Mouse (Mus musculus): ENCODE results near the gene Derl2. TPM values are rescaled to one million over a fixed set of nuclear protein-coding genes. Genes with fewer than 3 reads are reported as not detected.

Gene Derl2
- total and polyA plus RNA-seq, 2 experiments: 49.4 to 59.0 TPM

GRCm38 (mm10) chr11:70980232-70980631 is 39.4 kb downstream of the Derl2 start:
- Histone ChIP-seq H3K27me3 (ENCODE audit: control insufficient read depth, insufficient read depth, low read length) (no peaks in the 10 kb centered on the region), H3K9ac (ENCODE audit: low read depth, low read length) (no peak overlapping the region), H3K4me1 (ENCODE audit: control insufficient read depth, insufficient read depth, low read length) (peaks cover 8% of the 10 kb centered on the region; the same call in 1 of the 2 replicates), H3K36me3 (ENCODE audit: control insufficient read depth, insufficient read depth, low read length) (peaks cover 32% of the 10 kb centered on the region), H3K79me2 (ENCODE audit: control insufficient read depth, insufficient read depth, low read length) (peaks cover 6% of the 10 kb centered on the region; the same call in 1 of the 2 replicates), H3K4me3 (ENCODE audit: insufficient read depth, low read depth, low read length) (no peak overlapping the region), H3K27ac (replicated peaks; ENCODE audit: insufficient read depth, low read depth, low read length) (no peak overlapping the region)
- WGBS: 85% methylated on average over 6 of the region's 6 CpGs
- DNase-seq (ENCODE audit: extremely low read depth, low read depth, low spot score): no peak
- TF ChIP-seq CTCF (IDR thresholded peaks at IDR 0.05; ENCODE audit: low read depth, low read length): no peak
- TF ChIP-seq POLR2A (IDR thresholded peaks at IDR 0.05; ENCODE audit: extremely low read depth, insufficient read depth, low read length): no peak

GRCm38 (mm10) chr11:70977293-70977692 is 42.3 kb downstream of the Derl2 start:
- Histone ChIP-seq H3K27ac (replicated peaks; ENCODE audit: insufficient read depth, low read depth, low read length) (no peak overlapping the region), H3K36me3 (ENCODE audit: control insufficient read depth, insufficient read depth, low read length) (peaks cover 41% of the 10 kb centered on the region), H3K4me1 (ENCODE audit: control insufficient read depth, insufficient read depth, low read length) (peaks cover 11% of the 10 kb centered on the region), H3K27me3 (ENCODE audit: control insufficient read depth, insufficient read depth, low read length) (no peaks in the 10 kb centered on the region), H3K79me2 (ENCODE audit: control insufficient read depth, insufficient read depth, low read length) (0 out of 2 replicates have a peak, but pooled peaks cover 5% of the 10 kb centered on the region), H3K4me3 (ENCODE audit: insufficient read depth, low read depth, low read length) (no peak overlapping the region), H3K9ac (ENCODE audit: low read depth, low read length) (no peak overlapping the region)
- TF ChIP-seq CTCF (IDR thresholded peaks at IDR 0.05; ENCODE audit: low read depth, low read length) (no peak), POLR2A (IDR thresholded peaks at IDR 0.05; ENCODE audit: extremely low read depth, insufficient read depth, low read length) (no peak)
- DNase-seq (ENCODE audit: extremely low read depth, low read depth, low spot score): no peak
- 92% methylated on average over 6 of the region's 6 CpGs for WGBS

GRCm38 (mm10) chr11:70975193-70975592 is 44.4 kb downstream of the Derl2 start:
- Histone ChIP-seq H3K9ac (ENCODE audit: low read depth, low read length) (no peak overlapping the region), H3K27ac (replicated peaks; ENCODE audit: insufficient read depth, low read depth, low read length) (no peak overlapping the region), H3K36me3 (ENCODE audit: control insufficient read depth, insufficient read depth, low read length) (peaks cover 40% of the 10 kb centered on the region), H3K79me2 (ENCODE audit: control insufficient read depth, insufficient read depth, low read length) (0 out of 2 replicates have a peak, but pooled peaks cover 6% of the 10 kb centered on the region), H3K4me3 (ENCODE audit: insufficient read depth, low read depth, low read length) (no peak overlapping the region), H3K27me3 (ENCODE audit: control insufficient read depth, insufficient read depth, low read length) (no peaks in the 10 kb centered on the region), H3K4me1 (ENCODE audit: control insufficient read depth, insufficient read depth, low read length) (peaks cover 8% of the 10 kb centered on the region)
- DNase-seq (ENCODE audit: extremely low read depth, low read depth, low spot score): no peak
- TF ChIP-seq POLR2A (IDR thresholded peaks at IDR 0.05; ENCODE audit: extremely low read depth, insufficient read depth, low read length) (no peak), CTCF (IDR thresholded peaks at IDR 0.05; ENCODE audit: low read depth, low read length) (no peak)
- WGBS: 75% methylated on average over 2 of the region's 2 CpGs

GRCm38 (mm10) chr11:70973947-70974346 is 45.7 kb downstream of the Derl2 start:
- Histone ChIP-seq H3K27me3 (ENCODE audit: control insufficient read depth, insufficient read depth, low read length) (no peaks in the 10 kb centered on the region), H3K4me1 (ENCODE audit: control insufficient read depth, insufficient read depth, low read length) (peaks cover 11% of the 10 kb centered on the region), H3K27ac (replicated peaks; ENCODE audit: insufficient read depth, low read depth, low read length) (no peak overlapping the region), H3K79me2 (ENCODE audit: control insufficient read depth, insufficient read depth, low read length) (peaks cover 13% of the 10 kb centered on the region; the same call in 1 of the 2 replicates), H3K36me3 (ENCODE audit: control insufficient read depth, insufficient read depth, low read length) (peaks cover 37% of the 10 kb centered on the region), H3K9ac (ENCODE audit: low read depth, low read length) (no peak overlapping the region), H3K4me3 (ENCODE audit: insufficient read depth, low read depth, low read length) (no peak overlapping the region)
- WGBS: 81% methylated on average over 4 of the region's 4 CpGs
- no peak for TF ChIP-seq CTCF (IDR thresholded peaks at IDR 0.05; ENCODE audit: low read depth, low read length)
- no peak for TF ChIP-seq POLR2A (IDR thresholded peaks at IDR 0.05; ENCODE audit: extremely low read depth, insufficient read depth, low read length)
- no peak for DNase-seq (ENCODE audit: extremely low read depth, low read depth, low spot score)

GRCm38 (mm10) chr11:70972586-70972985 is 47.1 kb downstream of the Derl2 start:
- TF ChIP-seq POLR2A (IDR thresholded peaks at IDR 0.05; ENCODE audit: extremely low read depth, insufficient read depth, low read length): no peak
- no peak for TF ChIP-seq CTCF (IDR thresholded peaks at IDR 0.05; ENCODE audit: low read depth, low read length)
- no peak overlapping the region for H3K9ac ChIP-seq (ENCODE audit: low read depth, low read length)
- H3K36me3 ChIP-seq (ENCODE audit: control insufficient read depth, insufficient read depth, low read length): peaks cover 27% of the 10 kb centered on the region
- peaks cover 13% of the 10 kb centered on the region; the same call in 1 of the 2 replicates for H3K79me2 ChIP-seq (ENCODE audit: control insufficient read depth, insufficient read depth, low read length)
- peaks cover 13% of the 10 kb centered on the region for H3K4me1 ChIP-seq (ENCODE audit: control insufficient read depth, insufficient read depth, low read length)
- peak; percentile 96 for DNase-seq (ENCODE audit: extremely low read depth, low read depth, low spot score)
- 16% methylated on average over 1 of the region's 1 CpGs for WGBS
- H3K4me3 ChIP-seq (ENCODE audit: insufficient read depth, low read depth, low read length): no peak overlapping the region
- H3K27me3 ChIP-seq (ENCODE audit: control insufficient read depth, insufficient read depth, low read length): no peaks in the 10 kb centered on the region
- H3K27ac ChIP-seq (replicated peaks; ENCODE audit: insufficient read depth, low read depth, low read length): peak overlapping the region; percentile 79

All from liver, adult 2 months (tissue).